Mouse (Mus musculus) ES-E14 (cell line): ENCODE data around the gene Ogfr.

Source experiments
- HCFC1 ChIP-seq: IDR thresholded peaks from 2 replicates; pipeline ENCODE4 v1.6.1; 2012; ENCODE audit warnings: low read length, inconsistent platforms, borderline replicate concordance; ENCODE audit not compliant: insufficient read depth
- MAFK ChIP-seq: IDR thresholded peaks from 2 replicates; pipeline ENCODE4 v1.6.1; 2014; ENCODE audit warnings: mild to moderate bottlenecking, low read depth, low read length, inconsistent platforms; ENCODE audit not compliant: insufficient read depth
- ZC3H11A ChIP-seq: IDR thresholded peaks from 2 replicates; pipeline ENCODE4 v1.6.1; 2012; ENCODE audit warnings: low read depth, mild to moderate bottlenecking, inconsistent platforms, low read length, borderline replicate concordance
- ZNF384 ChIP-seq: IDR thresholded peaks from 2 replicates; pipeline ENCODE4 v1.6.1; 2012; ENCODE audit warnings: low read depth, low read length, inconsistent platforms

GRCm38 (mm10) chr2:180600569-180601021 lies 11.6 kb downstream of the Ogfr start:
- TF ChIP-seq MAFK (no peak), HCFC1 (no peak), ZNF384 (no peak), ZC3H11A (no peak)
